Mouse (Mus musculus): Measurements from ENCODE around the gene Gbp7.

DNA sequence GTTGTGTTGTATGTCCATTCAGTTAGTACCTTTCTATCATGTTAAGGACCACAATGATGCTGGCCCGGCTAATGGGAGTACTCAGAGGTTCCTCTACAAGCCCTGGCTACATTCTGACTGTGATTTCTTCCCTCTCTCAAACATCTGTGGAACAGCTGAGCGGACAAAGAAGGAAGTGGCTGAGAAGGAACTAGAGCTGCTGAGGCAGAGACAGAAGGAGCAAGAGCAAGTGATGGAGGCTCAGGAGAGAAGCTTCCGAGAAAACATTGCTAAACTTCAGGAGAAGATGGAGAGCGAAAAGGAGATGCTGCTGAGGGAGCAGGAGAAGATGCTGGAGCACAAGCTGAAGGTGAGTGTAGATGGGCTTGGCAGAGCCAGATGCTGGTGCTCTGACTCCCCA, 40.6 kb downstream of the Gbp7 start:
- no peak for TF ChIP-seq CTCF (conservative IDR thresholded peaks at IDR 0.05 in 1 of 2, IDR thresholded peaks at IDR 0.05 in 1 of 2; ENCODE audit: low read depth in 2 of 2, low read length in 2 of 2)
- TF ChIP-seq HCFC1 (IDR thresholded peaks at IDR 0.05; ENCODE audit: low read depth, low read length) = no peak
- no peak for TF ChIP-seq ZMIZ1 (IDR thresholded peaks at IDR 0.05; ENCODE audit: low read depth, low read length)
- TF ChIP-seq MAFK (IDR thresholded peaks at IDR 0.05; ENCODE audit: insufficient replicate concordance, low read length) = no peak
